Mouse (Mus musculus): ENCODE data around the gene Il27ra.
"Not testable (repeated sequence)": the region's sequence is repeated elsewhere in the genome, so short reads cannot be mapped to it uniquely, and the experiment has no call there.

The Il27ra gene

GRCm38 (mm10) chr8:84019738-84020137 lies 22.7 kb downstream of the Il27ra start:
- no peak for DNase-seq (ENCODE audit: low spot score)

GRCm38 (mm10) chr8:84015833-84016232 lies 26.6 kb downstream of the Il27ra start:
- no peak for DNase-seq (ENCODE audit: low spot score)

GRCm38 (mm10) chr8:84012499-84013165 lies 29.8 kb downstream of the Il27ra start:
- DNase-seq (ENCODE audit: low spot score) = no peak

GRCm38 (mm10) chr8:84011705-84012498 lies 30.5 kb downstream of the Il27ra start, which contains the start of gene 2210011C24Rik:
TSS of gene 2210011C24Rik (minus strand) at chr8:84012171.
- DNase-seq (ENCODE audit: low spot score) = no peak

GRCm38 (mm10) chr8:84010625-84011611 lies 31.5 kb downstream of the Il27ra start:
- peak; percentile 88 for DNase-seq (ENCODE audit: low spot score)

- DNase-seq (ENCODE audit: low spot score) = peak; percentile 93
These were observed 32.5 kb downstream of the Il27ra start for GRCm38 (mm10) chr8:84009876-84010275.

GRCm38 (mm10) chr8:84008362-84008761 lies 34.0 kb downstream of the Il27ra start:
- no peak for DNase-seq (ENCODE audit: low spot score)

GRCm38 (mm10) chr8:84005502-84005901 lies 36.9 kb downstream of the Il27ra start:
- DNase-seq (ENCODE audit: low spot score) = not testable (repeated sequence)

GRCm38 (mm10) chr8:84004533-84005201 lies 37.7 kb downstream of the Il27ra start:
- DNase-seq (ENCODE audit: low spot score) = peak; percentile 95

- no peak for DNase-seq (ENCODE audit: low spot score)
These were observed 38.7 kb downstream of the Il27ra start for GRCm38 (mm10) chr8:84003612-84004246.

- peak; percentile 50 for DNase-seq (ENCODE audit: low spot score)
These were observed 39.3 kb downstream of the Il27ra start for GRCm38 (mm10) chr8:84002957-84003611.

- no peak for DNase-seq (ENCODE audit: low spot score)
These were observed 40.9 kb downstream of the Il27ra start, which contains the start of gene 1700067K01Rik for GRCm38 (mm10) chr8:84001281-84002000. TSS of gene 1700067K01Rik (plus strand) at chr8:84001502.

GRCm38 (mm10) chr8:83999825-84000224 lies 42.6 kb downstream of the Il27ra start:
- no peak for DNase-seq (ENCODE audit: low spot score)

GRCm38 (mm10) chr8:83999057-83999705 lies 43.2 kb downstream of the Il27ra start:
- DNase-seq (ENCODE audit: low spot score) = no peak

GRCm38 (mm10) chr8:83998231-83999056 lies 43.9 kb downstream of the Il27ra start:
- peak; percentile 71 for DNase-seq (ENCODE audit: low spot score)

GRCm38 (mm10) chr8:83997511-83998141 lies 44.8 kb downstream of the Il27ra start, which contains the start of gene Samd1:
TSS of gene Samd1 (plus strand) at chr8:83997672.
- DNase-seq (ENCODE audit: low spot score) = peak; percentile 77
